Mouse (Mus musculus): ENCODE results near the gene Gm12184. TPM values are rescaled to one million over a fixed set of nuclear protein-coding genes. Genes with fewer than 3 reads are reported as not detected.
"Not testable (repeated sequence)": the region's sequence is repeated elsewhere in the genome, so short reads cannot be mapped to it uniquely, and the experiment has no call there.

The Gm12184 gene
- polyA plus RNA-seq, 1 experiment from 2014 or later, result 3.4 TPM

GRCm38 (mm10) chr11:48850240-48850639 lies 23.8 kb upstream of the Gm12184 start:
- DNase-seq (ENCODE audit: low read depth, low spot score), result no peak
- no peak for TF ChIP-seq CTCF (IDR thresholded peaks at IDR 0.05)
- ChIA-PET POLR2A (no interaction called here), CTCF (interaction anchor here (0.9 kb wide), 1 partner anchor 35 kb away, joined by 3 read pairs; no protein-coding TSS in a partner anchor)
- no peak for ATAC-seq
- no peaks in the 10 kb centered on the region for H3K27me3 ChIP-seq
- in situ Hi-C loops (cut with MboI; ENCODE audit: low pct_unique_long_range_greater_than_20kb), result no loop called here

GRCm38 (mm10) chr11:48846881-48847280 lies 20.4 kb upstream of the Gm12184 start:
- TF ChIP-seq CTCF (IDR thresholded peaks at IDR 0.05), result no peak
- DNase-seq (ENCODE audit: low read depth, low spot score) (no peak), ATAC-seq (no peak)
- ChIA-PET POLR2A (no interaction called here), CTCF (interaction anchor here (0.9 to 1.3 kb wide), 3 partner anchors 8 to 42 kb away, joined by 3 read pairs; no protein-coding TSS in a partner anchor)
- no peaks in the 10 kb centered on the region for H3K27me3 ChIP-seq
- in situ Hi-C loops (cut with MboI; ENCODE audit: low pct_unique_long_range_greater_than_20kb), result loop anchor here (25.0 kb wide), 1 partner anchor 1540 kb away; the partner anchor contains the start of gene Hnrnph1

- in situ Hi-C loops (cut with MboI; ENCODE audit: low pct_unique_long_range_greater_than_20kb), result loop anchor here (25.0 kb wide), 1 partner anchor 1541 kb away; the partner anchor contains the start of gene Hnrnph1
- ATAC-seq; DNase-seq (ENCODE audit: low read depth, low spot score); POLR2A ChIA-PET; H3K27me3 ChIP-seq: not testable (repeated sequence)
- CTCF ChIA-PET, result interaction anchor here (0.9 to 1.3 kb wide), 3 partner anchors 9 to 42 kb away, joined by 3 read pairs; no protein-coding TSS in a partner anchor
Measured at GRCm38 (mm10) chr11:48846362-48846761, 19.9 kb upstream of the Gm12184 start.

GRCm38 (mm10) chr11:48845244-48845815 lies 18.9 kb upstream of the Gm12184 start:
- no peaks in the 10 kb centered on the region for H3K27me3 ChIP-seq
- DNase-seq (ENCODE audit: low read depth, low spot score), result no peak
- no peak for ATAC-seq
- no peak for TF ChIP-seq CTCF (IDR thresholded peaks at IDR 0.05)
- ChIA-PET POLR2A (interaction anchor here (0.5 kb wide), 1 partner anchor 55 kb away, joined by 3 read pairs; no protein-coding TSS in a partner anchor), CTCF (no interaction called here)
- in situ Hi-C loops (cut with MboI; ENCODE audit: low pct_unique_long_range_greater_than_20kb), result loop anchor here (25.0 kb wide), 1 partner anchor 1542 kb away; the partner anchor contains the start of gene Hnrnph1

GRCm38 (mm10) chr11:48844309-48844708 lies 17.9 kb upstream of the Gm12184 start:
- no peak for DNase-seq (ENCODE audit: low read depth, low spot score)
- peak; percentile 54 for ATAC-seq
- ChIA-PET POLR2A (no interaction called here), CTCF (no interaction called here)
- no peaks in the 10 kb centered on the region for H3K27me3 ChIP-seq
- TF ChIP-seq CTCF (IDR thresholded peaks at IDR 0.05), result no peak
- in situ Hi-C loops (cut with MboI; ENCODE audit: low pct_unique_long_range_greater_than_20kb), result loop anchor here (25.0 kb wide), 1 partner anchor 1543 kb away; the partner anchor contains the start of gene Hnrnph1

- no peak for DNase-seq (ENCODE audit: low read depth, low spot score)
- ATAC-seq, result no peak
- H3K27me3 ChIP-seq, result no peaks in the 10 kb centered on the region
- TF ChIP-seq CTCF (IDR thresholded peaks at IDR 0.05), result no peak
- in situ Hi-C loops (cut with MboI; ENCODE audit: low pct_unique_long_range_greater_than_20kb), result loop anchor here (25.0 kb wide), 1 partner anchor 1544 kb away; the partner anchor contains the start of gene Hnrnph1
- POLR2A ChIA-PET, result no interaction called here
- CTCF ChIA-PET, result interaction anchor here (1.2 kb wide), 1 partner anchor 16 kb away, joined by 3 read pairs; no protein-coding TSS in a partner anchor
Measured at GRCm38 (mm10) chr11:48843202-48843601, 16.7 kb upstream of the Gm12184 start.

- in situ Hi-C loops (cut with MboI; ENCODE audit: low pct_unique_long_range_greater_than_20kb), result loop anchor here (25.0 kb wide), 1 partner anchor 1545 kb away; the partner anchor contains the start of gene Hnrnph1
- DNase-seq (ENCODE audit: low read depth, low spot score) (no peak), ATAC-seq (no peak)
- CTCF ChIA-PET, result interaction anchor here (1.2 to 1.7 kb wide), 2 partner anchors 9 to 17 kb away, joined by 3 read pairs; no protein-coding TSS in a partner anchor
- POLR2A ChIA-PET, result no interaction called here
- no peak for TF ChIP-seq CTCF (IDR thresholded peaks at IDR 0.05)
- H3K27me3 ChIP-seq, result no peaks in the 10 kb centered on the region
Measured at GRCm38 (mm10) chr11:48842378-48842792, 15.9 kb upstream of the Gm12184 start.

GRCm38 (mm10) chr11:48841213-48841612 lies 14.8 kb upstream of the Gm12184 start:
- DNase-seq (ENCODE audit: low read depth, low spot score) (no peak), ATAC-seq (no peak)
- no peak for TF ChIP-seq CTCF (IDR thresholded peaks at IDR 0.05)
- in situ Hi-C loops (cut with MboI; ENCODE audit: low pct_unique_long_range_greater_than_20kb), result loop anchor here (25.0 kb wide), 1 partner anchor 1546 kb away; the partner anchor contains the start of gene Hnrnph1
- CTCF ChIA-PET, result interaction anchor here (1.7 kb wide), 1 partner anchor 11 kb away, joined by 3 read pairs; no protein-coding TSS in a partner anchor
- POLR2A ChIA-PET, result no interaction called here
- H3K27me3 ChIP-seq, result no peaks in the 10 kb centered on the region

- ATAC-seq, result no peak
- no peak for DNase-seq (ENCODE audit: low read depth, low spot score)
- in situ Hi-C loops (cut with MboI; ENCODE audit: low pct_unique_long_range_greater_than_20kb), result loop anchor here (25.0 kb wide), 1 partner anchor 1546 kb away; the partner anchor contains the start of gene Hnrnph1
- POLR2A ChIA-PET, result interaction anchor here (0.6 kb wide), 1 partner anchor 361 kb away, joined by 3 read pairs; no protein-coding TSS in a partner anchor
- CTCF ChIA-PET, result no interaction called here
- no peak for TF ChIP-seq CTCF (IDR thresholded peaks at IDR 0.05)
- no peaks in the 10 kb centered on the region for H3K27me3 ChIP-seq
Measured at GRCm38 (mm10) chr11:48840805-48841204, 14.3 kb upstream of the Gm12184 start.

- in situ Hi-C loops (cut with MboI; ENCODE audit: low pct_unique_long_range_greater_than_20kb), result loop anchor here (25.0 kb wide), 1 partner anchor 1548 kb away; the partner anchor contains the start of gene Hnrnph1
- ATAC-seq (no peak), DNase-seq (ENCODE audit: low read depth, low spot score) (no peak)
- ChIA-PET CTCF (interaction anchor here (1.0 to 2.3 kb wide), 3 partner anchors 14 to 49 kb away, joined by 3 to 6 read pairs (median 5); no protein-coding TSS in a partner anchor), POLR2A (no interaction called here)
- TF ChIP-seq CTCF (IDR thresholded peaks at IDR 0.05), result no peak
- H3K27me3 ChIP-seq, result no peaks in the 10 kb centered on the region
Measured at GRCm38 (mm10) chr11:48838879-48839680, 12.6 kb upstream of the Gm12184 start.
